8 mouse cellular contexts compared by ENCODE assay signal in the genomic region with DNA sequence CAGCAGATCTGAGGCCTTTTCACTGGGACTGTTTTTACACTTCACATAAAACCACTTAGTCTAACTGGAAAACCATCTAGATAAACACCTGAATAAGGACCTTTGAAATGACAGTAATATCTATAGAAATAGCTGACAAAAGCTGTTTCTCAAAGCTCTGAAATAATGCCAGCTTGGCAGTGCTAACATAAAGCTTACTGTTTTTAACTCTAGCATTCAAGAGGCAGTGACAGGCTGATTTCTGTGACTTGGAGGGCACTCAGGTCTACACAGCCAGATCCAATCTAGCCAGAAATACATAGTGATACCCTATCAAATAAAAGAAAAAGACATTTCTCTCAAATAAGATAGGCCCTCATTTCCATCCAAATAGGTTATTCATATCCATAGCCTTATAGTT. TPM values are rescaled to one million over a fixed set of nuclear protein-coding genes. Genes with fewer than 3 reads are reported as not detected.
DNase-seq lines count a peak whose midpoint lies in the region; ATAC-seq and TF ChIP-seq lines count a peak whose summit lies in the region.

No protein-coding gene starts in this region.

- TF ChIP-seq POLR2A in cerebellum, adult 2 months (IDR thresholded peaks at IDR 0.05; ENCODE audit: borderline replicate concordance, insufficient read depth, low read length), result no peak

- peak in 1 of 2 experiments; percentile 57 for DNase-seq in cerebellum, adult 2 months
- no peak for DNase-seq in cerebellum, postnatal 4 days (ENCODE audit: low spot score in 2 of 2)
- DNase-seq in limb, embryonic 10.5 days (ENCODE audit: low spot score), result no peak
- no peak for DNase-seq in kidney, adult 18-20 months
- no peak for DNase-seq in left cerebral cortex, adult 11 months (ENCODE audit: low spot score)

- H3K36me3 ChIP-seq in limb, embryonic 12.5 days, result peaks cover 6% of the 10 kb centered on the region; the same call in 1 of the 2 replicates
- H3K36me3 ChIP-seq in limb, embryonic 10.5 days, result 0 out of 2 replicates have a peak, but pooled peaks cover 7% of the 10 kb centered on the region
- H3K36me3 ChIP-seq in liver, embryonic 12.5 days, result peaks cover 10% of the 10 kb centered on the region
- H3K36me3 ChIP-seq in neural tube, embryonic 13.5 days, result 0 out of 2 replicates have a peak, but pooled peaks cover 3% of the 10 kb centered on the region

- no peak overlapping the region for H3K27ac ChIP-seq in cerebellum, adult 2 months (ENCODE audit: insufficient read depth, low read length)
- H3K27ac ChIP-seq in limb, embryonic 12.5 days, result no peak overlapping the region
- H3K27ac ChIP-seq in limb, embryonic 10.5 days, result no peak overlapping the region
- H3K27ac ChIP-seq in liver, embryonic 12.5 days, result no peak overlapping the region
- peak overlapping the region; percentile 99; the same call in 1 of the 2 replicates for H3K27ac ChIP-seq in neural tube, embryonic 13.5 days (replicated peaks)

- H3K4me1 ChIP-seq in cerebellum, adult 2 months (ENCODE audit: control insufficient read depth, insufficient read depth, low read length), result peaks cover 3% of the 10 kb centered on the region; the same call in 1 of the 2 replicates
- H3K4me1 ChIP-seq in limb, embryonic 12.5 days (replicated peaks), result peaks cover 16% of the 10 kb centered on the region
- peaks cover 23% of the 10 kb centered on the region for H3K4me1 ChIP-seq in limb, embryonic 10.5 days
- peaks cover 36% of the 10 kb centered on the region for H3K4me1 ChIP-seq in liver, embryonic 12.5 days
- peaks cover 47% of the 10 kb centered on the region for H3K4me1 ChIP-seq in neural tube, embryonic 13.5 days (replicated peaks)

- no peak overlapping the region for H3K9ac ChIP-seq in limb, embryonic 12.5 days (replicated peaks)
- peak overlapping the region; percentile 31; the same call in 1 of the 2 replicates for H3K9ac ChIP-seq in liver, embryonic 12.5 days
- H3K9ac ChIP-seq in neural tube, embryonic 13.5 days, result peak overlapping the region; percentile 86

- no peaks in the 10 kb centered on the region for H3K27me3 ChIP-seq in cerebellum, adult 2 months (ENCODE audit: control insufficient read depth, insufficient read depth, low read length)
- no peaks in the 10 kb centered on the region for H3K27me3 ChIP-seq in limb, embryonic 12.5 days
- H3K27me3 ChIP-seq in limb, embryonic 10.5 days (ENCODE audit: low read depth, poor library complexity, severe bottlenecking), result no peaks in the 10 kb centered on the region
- no peaks in the 10 kb centered on the region for H3K27me3 ChIP-seq in liver, embryonic 12.5 days (replicated peaks)
- H3K27me3 ChIP-seq in neural tube, embryonic 13.5 days, result no peaks in the 10 kb centered on the region

- no peak for TF ChIP-seq CTCF in cerebellum, adult 2 months (IDR thresholded peaks at IDR 0.05; ENCODE audit: borderline replicate concordance, insufficient read depth, low read depth, low read length)

- no peak for ATAC-seq in limb, embryonic 12.5 days (ENCODE audit: insufficient number of reproducible peaks, insufficient read depth, low FRiP score, low TSS enrichment, low read depth)
- ATAC-seq in liver, embryonic 12.5 days, result no peak
- ATAC-seq in neural tube, embryonic 13.5 days (ENCODE audit: low read depth), result no peak

- H3K9me3 ChIP-seq in limb, embryonic 12.5 days, result no peaks in the 10 kb centered on the region
- no peaks in the 10 kb centered on the region for H3K9me3 ChIP-seq in limb, embryonic 10.5 days (replicated peaks)
- H3K9me3 ChIP-seq in liver, embryonic 12.5 days (replicated peaks), result no peaks in the 10 kb centered on the region
- no peaks in the 10 kb centered on the region for H3K9me3 ChIP-seq in neural tube, embryonic 13.5 days

- peak overlapping the region; percentile 70 for H3K4me3 ChIP-seq in cerebellum, adult 2 months (replicated peaks; ENCODE audit: insufficient read depth, low read depth, low read length)
- H3K4me3 ChIP-seq in limb, embryonic 12.5 days (replicated peaks), result no peak overlapping the region
- H3K4me3 ChIP-seq in limb, embryonic 10.5 days, result no peak overlapping the region; the same call in 1 of the 2 replicates
- peak overlapping the region; percentile 81; the same call in 1 of the 2 replicates for H3K4me3 ChIP-seq in liver, embryonic 12.5 days
- peak overlapping the region; percentile 65 for H3K4me3 ChIP-seq in neural tube, embryonic 13.5 days

- peak overlapping the region; percentile 9; the same call in 1 of the 2 replicates for H3K4me2 ChIP-seq in limb, embryonic 12.5 days
- peak overlapping the region; percentile 89 for H3K4me2 ChIP-seq in liver, embryonic 12.5 days
- peak overlapping the region; percentile 75 for H3K4me2 ChIP-seq in neural tube, embryonic 13.5 days

RNA-seq across cellular contexts. Expression of a gene that starts 1.6 kb away (rescaled TPM):
- polyA plus RNA-seq in cerebellum, adult 2 months (2012; rRNA removed), result 66.8 and 72.3 TPM in 2 replicates
- 25.5 and 25.9 TPM in 2 replicates for polyA plus RNA-seq in limb, embryonic 12.5 days (2016; fragmentation: Nextera tagmentation; extraction: Ambion mirVana)
- 15.0 and 24.3 TPM in 2 replicates for polyA plus RNA-seq in limb, embryonic 10.5 days (2016; fragmentation: Nextera tagmentation; extraction: Ambion mirVana)
- 10.8 and 12.1 TPM in 2 replicates for polyA plus RNA-seq in liver, embryonic 12.5 days (2016; fragmentation: Nextera tagmentation; extraction: Ambion mirVana)
- 65.2 and 75.7 TPM in 2 replicates for polyA plus RNA-seq in neural tube, embryonic 13.5 days (2015; fragmentation: Nextera tagmentation; extraction: Ambion mirVana)

Comparison
In these comparisons a context has a peak if more than half of its experiments do, and no peak if none do; other contexts are left out.
1. H3K4me3 ChIP-seq: peak in cerebellum, adult 2 months (single experiment), liver, embryonic 12.5 days (single experiment) and neural tube, embryonic 13.5 days (single experiment); none in limb, embryonic 12.5 days (single experiment) and limb, embryonic 10.5 days (single experiment).
2. H3K4me2 ChIP-seq: peak in every context shown above with its lines; median percentile 89 in liver, embryonic 12.5 days; 75 in neural tube, embryonic 13.5 days; 9 in limb, embryonic 12.5 days.